Mouse (Mus musculus) cerebellum, adult 2 months (tissue): ENCODE data around the gene C1qtnf2. TPM values are rescaled to one million over a fixed set of nuclear protein-coding genes. Genes with fewer than 3 reads are reported as not detected.
A peak's percentile ranks its signal among the peaks of the same experiment; 100 is the strongest.

ENCODE experiments used
- DNase-seq, 2 experiments: peaks; one replicate each; pipeline ENCODE4 v3.0.0; 2021
- H3K27ac ChIP-seq: fragments of 200-500 bp; 2 replicates; pipeline ENCODE4 v1.5.1; 2012; ENCODE audit warnings: low read length, control low read depth, inconsistent platforms; ENCODE audit not compliant: insufficient read depth
- H3K27me3 ChIP-seq: fragments of 200-500 bp; 2 replicates; pipeline ENCODE4 v1.6.1; 2012; ENCODE audit warnings: inconsistent platforms, mild to moderate bottlenecking, low read length, moderate library complexity; ENCODE audit not compliant: control insufficient read depth, insufficient read depth
- H3K4me1 ChIP-seq: fragments of 200-500 bp; 2 replicates; pipeline ENCODE4 v1.6.1; 2011; ENCODE audit warnings: low read length; ENCODE audit not compliant: control insufficient read depth, insufficient read depth
- H3K4me3 ChIP-seq: fragments of 200-500 bp; replicated peaks from 2 replicates; pipeline ENCODE3; 2011; ENCODE audit warnings: mild to moderate bottlenecking, low read depth, low read length, control low read depth; ENCODE audit not compliant: insufficient read depth
- CTCF ChIP-seq: fragments of 200-500 bp; IDR thresholded peaks from 2 replicates; pipeline ENCODE4 v1.5.1; 2011; ENCODE audit warnings: low read depth, mild to moderate bottlenecking, control low read depth, low read length, moderate library complexity, borderline replicate concordance; ENCODE audit not compliant: insufficient read depth
- POLR2A ChIP-seq: fragments of 200-500 bp; IDR thresholded peaks from 2 replicates; pipeline ENCODE4 v1.6.1; 2011; ENCODE audit warnings: low read length, control low read depth, borderline replicate concordance; ENCODE audit not compliant: insufficient read depth
- WGBS: fragments of 180-500 bp; shearing (Covaris S2); methylation state at CpG from one replicate; pipeline ENCODE4 v1.1.7; 2018; 5-methylcytosine and 5-hydroxymethylcytosine counted together
- polyA plus RNA-seq: library from polyadenylated mRNA; depleted of rRNA; stranded (reverse); fragments of >200 nt; gene quantifications from 2 replicates; pipeline ENCODE4 v1.2.3, GENCODE M21; 2012; rRNA removed

The C1qtnf2 gene
- polyA plus RNA-seq, 1 experiment = 1.8 TPM

- under 1% methylated on average over 78 of the region's 79 CpGs for WGBS
These were observed 54.8 kb downstream of the C1qtnf2 start, which contains the start of gene Ccnjl for GRCm38 (mm10) chr11:43528683-43529499. Ccnjl (plus strand) TSS chr11:43528784.

GRCm38 (mm10) chr11:43530043-43530442 lies 56.0 kb downstream of the C1qtnf2 start:
- 33% methylated on average over 3 of the region's 3 CpGs for WGBS
- no peak for TF ChIP-seq CTCF
- TF ChIP-seq POLR2A = no peak
- Histone ChIP-seq H3K27ac (no peak overlapping the region), H3K4me1 (peaks cover 11% of the 10 kb centered on the region; the same call in 1 of the 2 replicates), H3K4me3 (peak overlapping the region; percentile 78), H3K27me3 (no peaks in the 10 kb centered on the region)
- DNase-seq = no peak

More at GRCm38 (mm10) chr11:43528683-43529499, 54.8 kb downstream of the C1qtnf2 start, which contains the start of gene Ccnjl:
- Histone ChIP-seq H3K27me3 (no peaks in the 10 kb centered on the region), H3K4me1 (peaks cover 13% of the 10 kb centered on the region; the same call in 1 of the 2 replicates), H3K27ac (peak within 1 kb of the TSS; percentile 91), H3K4me3 (peak within 1 kb of the TSS; percentile 78)
- TF ChIP-seq POLR2A (no peak), CTCF (no peak; the same call in 1 of the 2 replicates)
- peak; percentile 76 to 81 for DNase-seq

GRCm38 (mm10) chr11:43531619-43532018 lies 57.5 kb downstream of the C1qtnf2 start:
- no peak overlapping the region; the same call in 1 of the 2 replicates for H3K27ac ChIP-seq
- peaks cover 11% of the 10 kb centered on the region; the same call in 1 of the 2 replicates for H3K4me1 ChIP-seq
- TF ChIP-seq POLR2A (no peak), CTCF (peak; percentile 38; the same call in 1 of the 2 replicates)
- H3K4me3 ChIP-seq = no peak overlapping the region
- DNase-seq = no peak
- WGBS = 43% methylated on average over 5 of the region's 5 CpGs
- H3K27me3 ChIP-seq = no peaks in the 10 kb centered on the region

- DNase-seq = no peak
- no peaks in the 10 kb centered on the region for H3K27me3 ChIP-seq
- no peak overlapping the region for H3K27ac ChIP-seq
- peaks cover 10% of the 10 kb centered on the region for H3K4me1 ChIP-seq
- no peak overlapping the region for H3K4me3 ChIP-seq
- TF ChIP-seq POLR2A (no peak), CTCF (no peak)
- WGBS = 79% methylated on average over 6 of the region's 6 CpGs
These were observed 63.0 kb downstream of the C1qtnf2 start for GRCm38 (mm10) chr11:43537074-43537473.

GRCm38 (mm10) chr11:43539863-43540262 lies 65.8 kb downstream of the C1qtnf2 start:
- no peaks in the 10 kb centered on the region for H3K27me3 ChIP-seq
- TF ChIP-seq CTCF (no peak), POLR2A (no peak)
- no peak overlapping the region for H3K4me3 ChIP-seq
- peaks cover 11% of the 10 kb centered on the region for H3K4me1 ChIP-seq
- H3K27ac ChIP-seq = no peak overlapping the region
- 39% methylated on average over 6 of the region's 6 CpGs for WGBS
- no peak for DNase-seq

Other genes with a start within 250 kb of the C1qtnf2 start
- 102 and 103 TPM in 2 replicates for gene Pttg1, start 48.0 kb upstream of the C1qtnf2 start, polyA plus RNA-seq
- 27.0 and 28.5 TPM in 2 replicates for gene Slu7, start 40.5 kb upstream of the C1qtnf2 start, polyA plus RNA-seq
- 8.4 and 10.5 TPM in 2 replicates for gene Ccnjl, start 54.5 kb downstream of the C1qtnf2 start, polyA plus RNA-seq
- gene 4933415A04Rik, start 112.8 kb downstream of the C1qtnf2 start, polyA plus RNA-seq = 1.5 and 1.6 TPM in 2 replicates
- gene Fabp6, start 127.3 kb downstream of the C1qtnf2 start, polyA plus RNA-seq = not detected in 2 replicates
- gene Pwwp2a, start 207.7 kb downstream of the C1qtnf2 start, polyA plus RNA-seq = 40.0 and 42.0 TPM in 2 replicates